Mouse (Mus musculus) stomach, embryonic 15.5 days (tissue): ENCODE results near the gene Cux1. TPM values are rescaled to one million over a fixed set of nuclear protein-coding genes. Genes with fewer than 3 reads are reported as not detected.

ENCODE experiments used
- ATAC-seq: fragments of 200-750 bp; cut with Nextera tagmentation; 2 replicates; pipeline ENCODE4 v1.8.0; 2017; ENCODE audit warnings: low read depth, moderate number of reproducible peaks, moderate TSS enrichment; ENCODE audit not compliant: insufficient read depth, low FRiP score
- H3K27ac ChIP-seq: fragments of 300-500 bp; sonication (generic); 2 replicates; pipeline ENCODE4 v1.5.1; 2015; ENCODE audit warnings: mild to moderate bottlenecking, inconsistent platforms
- H3K27me3 ChIP-seq: fragments of 300-500 bp; sonication (generic); replicated peaks from 2 replicates; pipeline ENCODE4 v1.6.1; 2015; ENCODE audit warnings: inconsistent platforms
- H3K36me3 ChIP-seq: fragments of 300-500 bp; sonication (generic); 2 replicates; pipeline ENCODE4 v1.6.1; 2015; ENCODE audit warnings: inconsistent platforms
- H3K4me1 ChIP-seq: fragments of 300-500 bp; sonication (generic); 2 replicates; pipeline ENCODE4 v1.6.1; 2015; ENCODE audit warnings: inconsistent platforms
- H3K4me2 ChIP-seq: fragments of 300-500 bp; sonication (generic); 2 replicates; pipeline ENCODE4 v1.6.1; 2015; ENCODE audit warnings: mild to moderate bottlenecking, inconsistent platforms
- H3K4me3 ChIP-seq: fragments of 300-500 bp; sonication (generic); replicated peaks from 2 replicates; pipeline ENCODE4 v1.5.1; 2015; ENCODE audit warnings: inconsistent platforms
- H3K9ac ChIP-seq: fragments of 300-500 bp; sonication (generic); 2 replicates; pipeline ENCODE4 v1.6.1; 2015; ENCODE audit warnings: inconsistent platforms
- H3K9me3 ChIP-seq: fragments of 300-500 bp; sonication (generic); 2 replicates; pipeline ENCODE4 v1.6.1; 2016; ENCODE audit warnings: inconsistent platforms
- WGBS: fragments of 180-500 bp; shearing (Covaris S2); methylation state at CpG from one replicate; pipeline ENCODE4 v1.1.7; 2015; 5-methylcytosine and 5-hydroxymethylcytosine counted together
- polyA plus RNA-seq: library from polyadenylated mRNA; unstranded; fragments of >200 nt; fragmentation: Nextera tagmentation; extraction: Ambion mirVana; gene quantifications from 2 replicates; pipeline ENCODE4 v1.2.1, GENCODE M21; 2015

The Cux1 gene
- polyA plus RNA-seq, 1 experiment from 2014 or later: 73.5 TPM

GRCm38 (mm10) chr5:136552832-136553231 is 14.5 kb downstream of the Cux1 start:
- H3K4me3 ChIP-seq: no peak overlapping the region
- no peaks in the 10 kb centered on the region for H3K27me3 ChIP-seq
- peaks cover 31% of the 10 kb centered on the region for H3K4me1 ChIP-seq
- no peak for ATAC-seq
- no peaks in the 10 kb centered on the region for H3K36me3 ChIP-seq
- H3K4me2 ChIP-seq: no peak overlapping the region
- H3K9me3 ChIP-seq: no peaks in the 10 kb centered on the region
- no peak overlapping the region for H3K9ac ChIP-seq
- no peak overlapping the region for H3K27ac ChIP-seq

GRCm38 (mm10) chr5:136552093-136552492 is 15.2 kb downstream of the Cux1 start:
- Histone ChIP-seq H3K36me3 (no peaks in the 10 kb centered on the region), H3K27me3 (no peaks in the 10 kb centered on the region), H3K9me3 (no peaks in the 10 kb centered on the region), H3K9ac (no peak overlapping the region), H3K4me1 (peaks cover 31% of the 10 kb centered on the region), H3K27ac (no peak overlapping the region), H3K4me2 (no peak overlapping the region), H3K4me3 (no peak overlapping the region)
- ATAC-seq: no peak
- WGBS: 86% methylated on average over 3 of the region's 3 CpGs

GRCm38 (mm10) chr5:136551571-136551970 is 15.7 kb downstream of the Cux1 start:
- Histone ChIP-seq H3K9ac (no peak overlapping the region), H3K4me1 (peaks cover 29% of the 10 kb centered on the region), H3K4me2 (no peak overlapping the region), H3K9me3 (no peaks in the 10 kb centered on the region), H3K27me3 (no peaks in the 10 kb centered on the region), H3K36me3 (no peaks in the 10 kb centered on the region), H3K4me3 (no peak overlapping the region), H3K27ac (no peak overlapping the region)
- ATAC-seq: no peak
- WGBS: 72% methylated on average over 6 of the region's 6 CpGs

GRCm38 (mm10) chr5:136550726-136551125 is 16.6 kb downstream of the Cux1 start:
- Histone ChIP-seq H3K4me2 (no peak overlapping the region), H3K4me1 (peaks cover 27% of the 10 kb centered on the region), H3K36me3 (no peaks in the 10 kb centered on the region), H3K9ac (no peak overlapping the region), H3K9me3 (no peaks in the 10 kb centered on the region), H3K27ac (no peak overlapping the region), H3K4me3 (no peak overlapping the region), H3K27me3 (no peaks in the 10 kb centered on the region)
- no peak for ATAC-seq
- WGBS: 38% methylated on average over 2 of the region's 2 CpGs

GRCm38 (mm10) chr5:136548776-136549175 is 18.5 kb downstream of the Cux1 start:
- WGBS: 79% methylated on average over 2 of the region's 2 CpGs
- Histone ChIP-seq H3K27me3 (no peaks in the 10 kb centered on the region), H3K36me3 (no peaks in the 10 kb centered on the region), H3K9me3 (no peaks in the 10 kb centered on the region), H3K4me3 (no peak overlapping the region), H3K9ac (no peak overlapping the region), H3K4me2 (no peak overlapping the region), H3K27ac (no peak overlapping the region), H3K4me1 (peaks cover 18% of the 10 kb centered on the region)
- ATAC-seq: no peak

- WGBS: 90% methylated on average over 4 of the region's 4 CpGs
- H3K9ac ChIP-seq: no peak overlapping the region
Observed at GRCm38 (mm10) chr5:136545061-136545460, 22.2 kb downstream of the Cux1 start.

GRCm38 (mm10) chr5:136543171-136543570 is 24.1 kb downstream of the Cux1 start:
- Histone ChIP-seq H3K4me3 (no peak overlapping the region), H3K4me2 (no peak overlapping the region), H3K9me3 (no peaks in the 10 kb centered on the region), H3K27ac (no peak overlapping the region), H3K36me3 (no peaks in the 10 kb centered on the region), H3K9ac (no peak overlapping the region), H3K4me1 (peaks cover 22% of the 10 kb centered on the region; the same call in 1 of the 2 replicates), H3K27me3 (no peaks in the 10 kb centered on the region)
- ATAC-seq: no peak

More at GRCm38 (mm10) chr5:136545061-136545460, 22.2 kb downstream of the Cux1 start:
- Histone ChIP-seq H3K9me3 (no peaks in the 10 kb centered on the region), H3K4me2 (no peak overlapping the region), H3K27me3 (no peaks in the 10 kb centered on the region), H3K4me3 (no peak overlapping the region), H3K4me1 (peaks cover 17% of the 10 kb centered on the region; the same call in 1 of the 2 replicates), H3K27ac (no peak overlapping the region), H3K36me3 (no peaks in the 10 kb centered on the region)
- ATAC-seq: no peak

GRCm38 (mm10) chr5:136540952-136541351 is 26.3 kb downstream of the Cux1 start:
- H3K4me1 ChIP-seq: peaks cover 18% of the 10 kb centered on the region; the same call in 1 of the 2 replicates
- H3K4me3 ChIP-seq: no peak overlapping the region
- no peaks in the 10 kb centered on the region for H3K9me3 ChIP-seq
- ATAC-seq: peak; percentile 35; the same call in 1 of the 2 replicates
- H3K9ac ChIP-seq: no peak overlapping the region
- no peak overlapping the region for H3K4me2 ChIP-seq
- no peak overlapping the region for H3K27ac ChIP-seq
- H3K27me3 ChIP-seq: no peaks in the 10 kb centered on the region
- no peaks in the 10 kb centered on the region for H3K36me3 ChIP-seq

- Histone ChIP-seq H3K4me1 (0 out of 2 replicates have a peak, but pooled peaks cover 16% of the 10 kb centered on the region), H3K4me3 (no peak overlapping the region), H3K27me3 (no peaks in the 10 kb centered on the region), H3K36me3 (no peaks in the 10 kb centered on the region), H3K9me3 (no peaks in the 10 kb centered on the region), H3K9ac (no peak overlapping the region), H3K4me2 (no peak overlapping the region), H3K27ac (no peak overlapping the region)
- no peak; the same call in 1 of the 2 replicates for ATAC-seq
- 64% methylated on average over 5 of the region's 5 CpGs for WGBS
Observed at GRCm38 (mm10) chr5:136540055-136540838, 27.0 kb downstream of the Cux1 start.

GRCm38 (mm10) chr5:136536753-136537152 is 30.5 kb downstream of the Cux1 start:
- Histone ChIP-seq H3K4me2 (no peak overlapping the region), H3K4me3 (no peak overlapping the region), H3K36me3 (no peaks in the 10 kb centered on the region), H3K9ac (no peak overlapping the region), H3K9me3 (no peaks in the 10 kb centered on the region), H3K4me1 (peaks cover 24% of the 10 kb centered on the region), H3K27ac (no peak overlapping the region), H3K27me3 (no peaks in the 10 kb centered on the region)
- WGBS: 88% methylated on average over 4 of the region's 4 CpGs
- ATAC-seq: no peak

GRCm38 (mm10) chr5:136535976-136536725 is 31.1 kb downstream of the Cux1 start:
- no peak overlapping the region for H3K27ac ChIP-seq
- no peaks in the 10 kb centered on the region for H3K36me3 ChIP-seq
- ATAC-seq: no peak
- H3K9me3 ChIP-seq: no peaks in the 10 kb centered on the region
- H3K9ac ChIP-seq: no peak overlapping the region
- H3K4me3 ChIP-seq: no peak overlapping the region
- peaks cover 24% of the 10 kb centered on the region for H3K4me1 ChIP-seq
- WGBS: 58% methylated on average over 5 of the region's 5 CpGs
- H3K4me2 ChIP-seq: no peak overlapping the region
- no peaks in the 10 kb centered on the region for H3K27me3 ChIP-seq

GRCm38 (mm10) chr5:136535204-136535603 is 32.1 kb downstream of the Cux1 start:
- 55% methylated on average over 1 of the region's 1 CpGs for WGBS
- no peak overlapping the region for H3K4me2 ChIP-seq
- H3K27ac ChIP-seq: peak overlapping the region; percentile 2; the same call in 1 of the 2 replicates
- peaks cover 15% of the 10 kb centered on the region for H3K4me1 ChIP-seq
- ATAC-seq: no peak
- H3K9me3 ChIP-seq: no peaks in the 10 kb centered on the region
- no peak overlapping the region for H3K9ac ChIP-seq
- H3K4me3 ChIP-seq: no peak overlapping the region
- no peaks in the 10 kb centered on the region for H3K36me3 ChIP-seq
- no peaks in the 10 kb centered on the region for H3K27me3 ChIP-seq
